Mouse (Mus musculus) fat pad, adult 2 months (tissue): Measurements from ENCODE around the gene Adtrp.

ENCODE experiments used
- DNase-seq: peaks from one replicate; pipeline ENCODE4 v3.0.0-alpha.2; 2011; ENCODE audit warnings: low read depth, low spot score; ENCODE audit errors: extremely low read depth

Adtrp gene

GRCm38 (mm10) chr13:41833614-41834139 lies 13.8 kb downstream of the Adtrp start:
- no peak for DNase-seq

- peak; percentile 99 for DNase-seq
Measured at GRCm38 (mm10) chr13:41828296-41828754, 19.2 kb downstream of the Adtrp start.

GRCm38 (mm10) chr13:41827581-41827980 lies 19.9 kb downstream of the Adtrp start:
- DNase-seq = peak; percentile 77

- no peak for DNase-seq
Measured at GRCm38 (mm10) chr13:41825379-41825966, 22.0 kb downstream of the Adtrp start.

GRCm38 (mm10) chr13:41823077-41823476 lies 24.4 kb downstream of the Adtrp start:
- DNase-seq = no peak

GRCm38 (mm10) chr13:41822617-41823016 lies 24.9 kb downstream of the Adtrp start:
- no peak for DNase-seq

GRCm38 (mm10) chr13:41822091-41822490 lies 25.4 kb downstream of the Adtrp start:
- no peak for DNase-seq

GRCm38 (mm10) chr13:41820947-41821346 lies 26.5 kb downstream of the Adtrp start:
- no peak for DNase-seq

GRCm38 (mm10) chr13:41819918-41820317 lies 27.6 kb downstream of the Adtrp start:
- no peak for DNase-seq

GRCm38 (mm10) chr13:41819484-41819883 lies 28.0 kb downstream of the Adtrp start:
- DNase-seq = no peak

- DNase-seq = no peak
Measured at GRCm38 (mm10) chr13:41817583-41817982, 29.9 kb downstream of the Adtrp start.

GRCm38 (mm10) chr13:41816643-41817042 lies 30.8 kb downstream of the Adtrp start:
- DNase-seq = no peak

- no peak for DNase-seq
Measured at GRCm38 (mm10) chr13:41810776-41811175, 36.7 kb downstream of the Adtrp start.

GRCm38 (mm10) chr13:41807815-41808214 lies 39.7 kb downstream of the Adtrp start:
- DNase-seq = no peak

- DNase-seq = no peak
Measured at GRCm38 (mm10) chr13:41807300-41807699, 40.2 kb downstream of the Adtrp start.

- no peak for DNase-seq
Measured at GRCm38 (mm10) chr13:41805138-41805820, 42.2 kb downstream of the Adtrp start.

GRCm38 (mm10) chr13:41803656-41804265 lies 43.7 kb downstream of the Adtrp start:
- DNase-seq = no peak

GRCm38 (mm10) chr13:41801177-41801636 lies 46.3 kb downstream of the Adtrp start:
- no peak for DNase-seq

- no peak for DNase-seq
Measured at GRCm38 (mm10) chr13:41792849-41793248, 54.6 kb downstream of the Adtrp start.

- DNase-seq = no peak
Measured at GRCm38 (mm10) chr13:41787863-41788536, 59.5 kb downstream of the Adtrp start.

- DNase-seq = no peak
Measured at GRCm38 (mm10) chr13:41786640-41787039, 60.8 kb downstream of the Adtrp start.
